Mouse (Mus musculus): Measurements from ENCODE around the gene Wdr90. TPM values are rescaled to one million over a fixed set of nuclear protein-coding genes. Genes with fewer than 3 reads are reported as not detected.

Gene Wdr90
- total RNA-seq (2014; rRNA removed) (36.2 and 44.3 TPM in 2 replicates), polyA plus RNA-seq (2015; fragmentation: Nextera tagmentation; extraction: Ambion mirVana) (14.2 and 15.0 TPM in 2 replicates)

DNA sequence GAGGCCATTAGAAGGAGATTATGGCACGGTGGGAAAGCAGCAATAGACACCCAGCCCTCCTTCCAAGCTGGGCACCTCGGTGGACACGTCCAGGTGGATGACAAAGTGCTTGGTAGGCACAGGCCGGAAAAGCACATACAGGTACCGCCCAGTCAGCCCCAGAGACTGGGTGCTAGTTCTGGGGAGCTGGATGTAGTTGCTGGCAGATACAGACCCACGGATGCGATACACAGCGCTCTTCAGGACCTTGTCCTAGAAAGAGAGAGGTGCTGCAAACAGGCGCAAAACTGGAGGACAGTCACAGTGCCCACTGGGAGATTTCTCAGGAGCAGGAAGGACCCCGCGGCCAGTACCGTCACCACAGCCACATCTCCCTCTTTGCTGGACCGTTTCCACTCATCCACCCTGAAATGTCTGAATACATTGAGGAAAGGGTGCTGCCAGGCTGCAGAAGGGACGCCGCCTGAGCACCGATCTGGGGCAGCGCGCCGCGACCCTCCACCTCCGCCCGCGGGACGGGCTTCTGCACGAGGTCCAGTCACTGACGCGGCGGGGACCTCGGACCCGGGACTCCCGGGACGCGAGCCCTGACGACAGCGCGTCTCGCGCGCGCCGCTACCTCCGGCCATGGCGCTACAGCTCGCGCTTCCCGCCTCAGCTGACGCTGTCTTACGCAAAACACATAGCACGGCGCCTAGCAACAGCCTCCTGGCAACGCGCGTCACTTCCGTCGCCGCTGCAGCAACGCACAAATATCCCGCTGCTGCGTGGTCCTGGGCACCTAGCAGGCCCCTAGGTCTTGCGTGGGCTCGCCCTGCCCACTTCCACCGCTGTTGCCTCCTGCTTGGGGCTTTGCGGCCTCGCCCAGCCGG, at the start of gene Wdr90:
Gene Wdr90, minus strand, starts transcription at position 670 of the 872 bp plus-strand sequence.
- peak; percentile 45 for TF ChIP-seq CTCF (IDR thresholded peaks at IDR 0.05)
- peak; percentile 93 for ATAC-seq (ENCODE audit: low FRiP score)
- H3K9me3 ChIP-seq (ENCODE audit: low read length): no peaks in the 10 kb centered on the region
- H3K4me2 ChIP-seq (ENCODE audit: low read depth, low read length, poor library complexity, severe bottlenecking): peak within 1 kb of the TSS; percentile 89
- H3K4me1 ChIP-seq (ENCODE audit: insufficient read depth, low read length): peaks cover 7% of the 10 kb centered on the region; the same call in 1 of the 2 replicates
- no peaks in the 10 kb centered on the region for H3K27me3 ChIP-seq (ENCODE audit: insufficient read depth, low read length)
- H3K27ac ChIP-seq (ENCODE audit: low read depth, low read length): peak within 1 kb of the TSS; percentile 85
- H3K36me3 ChIP-seq (ENCODE audit: insufficient read depth, low read length): peaks cover 9% of the 10 kb centered on the region; the same call in 1 of the 2 replicates
- 3% methylated on average over 65 of the region's 65 CpGs for WGBS
- peak within 1 kb of the TSS; percentile 76 for H3K9ac ChIP-seq (replicated peaks; ENCODE audit: low read length, poor library complexity, severe bottlenecking)
- H3K4me3 ChIP-seq (ENCODE audit: low read depth, low read length): peak within 1 kb of the TSS; percentile 61
- peak; percentile 98 for DNase-seq (ENCODE audit: low spot score)

DNA sequence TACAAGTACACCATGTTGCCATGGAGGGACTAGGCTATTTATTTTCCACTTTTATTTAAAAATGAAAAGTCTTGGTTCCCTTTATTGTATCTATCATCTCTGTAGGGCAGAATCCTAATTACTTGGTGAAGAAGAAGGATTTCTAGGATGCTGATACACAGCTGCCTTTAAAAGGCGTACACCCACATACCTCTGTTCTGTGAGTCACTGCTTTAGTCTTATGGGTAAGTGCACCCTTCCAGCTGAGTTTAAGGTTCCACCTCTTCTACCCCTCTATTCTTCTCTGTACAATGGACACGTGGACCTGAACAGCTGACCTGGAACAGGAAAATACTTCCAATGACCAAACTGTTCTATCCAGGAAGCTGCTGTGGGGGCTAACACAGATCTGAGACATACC, 46.3 kb upstream of the Wdr90 start:
- H3K9ac ChIP-seq (replicated peaks; ENCODE audit: low read length, poor library complexity, severe bottlenecking): no peak overlapping the region
- ATAC-seq (ENCODE audit: low FRiP score) (no peak), DNase-seq (ENCODE audit: low spot score) (no peak)
- peaks cover 3% of the 10 kb centered on the region; the same call in 1 of the 2 replicates for H3K36me3 ChIP-seq (ENCODE audit: insufficient read depth, low read length)
- H3K4me1 ChIP-seq (ENCODE audit: insufficient read depth, low read length): no peaks in the 10 kb centered on the region
- no peak overlapping the region for H3K4me2 ChIP-seq (ENCODE audit: low read depth, low read length, poor library complexity, severe bottlenecking)
- no peaks in the 10 kb centered on the region for H3K9me3 ChIP-seq (ENCODE audit: low read length)
- no peak overlapping the region for H3K4me3 ChIP-seq (ENCODE audit: low read depth, low read length)
- TF ChIP-seq CTCF (IDR thresholded peaks at IDR 0.05): no peak
- H3K27me3 ChIP-seq (ENCODE audit: insufficient read depth, low read length): no peaks in the 10 kb centered on the region
- WGBS: 92% methylated on average over 2 of the region's 2 CpGs
- no peak overlapping the region for H3K27ac ChIP-seq (ENCODE audit: low read depth, low read length)

DNA sequence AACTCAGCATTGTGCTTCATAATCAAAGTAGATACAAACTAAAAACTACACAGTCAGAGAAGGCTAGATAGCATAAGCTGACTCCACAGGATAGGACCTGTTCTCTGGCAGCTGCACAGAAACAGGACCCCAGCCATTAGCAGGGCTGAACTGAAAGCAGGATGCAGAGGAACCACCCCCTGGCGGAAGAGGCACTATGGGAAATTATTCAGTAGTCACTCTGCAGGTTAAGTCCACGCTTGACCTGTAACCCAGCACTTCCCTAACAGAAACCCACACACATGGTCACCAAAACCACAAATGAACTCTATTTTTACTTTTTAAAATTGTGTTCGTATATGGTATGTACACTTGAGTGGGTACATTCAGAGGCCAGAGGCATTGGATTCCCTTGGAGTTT, 41.8 kb upstream of the Wdr90 start:
- 91% methylated on average over 3 of the region's 3 CpGs for WGBS

DNA sequence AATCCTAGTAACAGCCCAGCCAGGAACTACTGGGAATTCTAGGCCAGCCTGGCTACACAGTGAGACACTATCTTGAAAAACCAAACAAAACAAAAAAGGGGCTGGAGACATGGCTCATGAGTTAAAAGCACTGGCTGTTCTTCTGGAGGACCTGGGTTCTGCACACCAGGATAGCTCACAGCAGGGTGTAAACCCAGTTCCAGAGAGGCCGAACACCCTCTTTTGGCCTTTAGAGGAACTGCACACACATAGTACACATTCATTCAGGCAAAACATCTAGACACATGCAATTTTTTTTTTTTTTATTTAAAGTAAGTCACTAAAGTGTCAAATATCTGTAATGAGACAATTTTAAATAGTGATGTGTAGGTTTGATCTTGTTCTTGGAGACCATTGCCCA, 38.9 kb upstream of the Wdr90 start:
- TF ChIP-seq CTCF (IDR thresholded peaks at IDR 0.05): peak; percentile 10; the same call in 1 of the 2 replicates

More for the DNA sequence above, 41.8 kb upstream of the Wdr90 start:
- peaks cover 3% of the 10 kb centered on the region; the same call in 1 of the 2 replicates for H3K36me3 ChIP-seq (ENCODE audit: insufficient read depth, low read length)
- no peaks in the 10 kb centered on the region for H3K4me1 ChIP-seq (ENCODE audit: insufficient read depth, low read length)
- ATAC-seq (ENCODE audit: low FRiP score) (no peak), DNase-seq (ENCODE audit: low spot score) (no peak)
- H3K4me3 ChIP-seq (ENCODE audit: low read depth, low read length): no peak overlapping the region
- no peak overlapping the region for H3K27ac ChIP-seq (ENCODE audit: low read depth, low read length)
- H3K4me2 ChIP-seq (ENCODE audit: low read depth, low read length, poor library complexity, severe bottlenecking): no peak overlapping the region
- no peaks in the 10 kb centered on the region for H3K9me3 ChIP-seq (ENCODE audit: low read length)
- H3K27me3 ChIP-seq (ENCODE audit: insufficient read depth, low read length): no peaks in the 10 kb centered on the region
- TF ChIP-seq CTCF (IDR thresholded peaks at IDR 0.05): no peak
- no peak overlapping the region for H3K9ac ChIP-seq (replicated peaks; ENCODE audit: low read length, poor library complexity, severe bottlenecking)

DNA sequence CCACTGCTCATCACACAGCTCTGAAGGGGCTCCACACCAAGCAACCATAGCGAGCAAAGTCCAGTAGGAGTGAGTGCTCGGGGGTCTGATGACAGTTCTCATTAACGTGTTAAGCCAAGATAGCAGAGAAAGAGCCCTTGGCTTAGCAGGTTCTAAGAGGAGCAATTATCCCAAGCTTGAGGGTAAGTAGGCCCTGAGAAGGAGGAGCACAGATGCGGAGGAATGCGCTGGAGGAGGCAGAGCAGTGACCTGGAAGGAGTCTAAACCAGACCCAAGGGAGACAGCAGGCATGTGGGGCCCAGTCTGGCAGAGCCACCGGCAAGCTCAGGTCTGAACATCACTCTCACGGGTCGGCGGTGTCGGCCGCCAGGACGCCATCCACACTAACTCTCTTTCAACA, 34.6 kb upstream of the Wdr90 start:
- no peak overlapping the region for H3K27ac ChIP-seq (ENCODE audit: low read depth, low read length)
- DNase-seq (ENCODE audit: low spot score): no peak
- whole genome bisulfite sequencing: 55% methylated on average over 12 of the region's 12 CpGs

More for the DNA sequence above, 38.9 kb upstream of the Wdr90 start:
- Histone ChIP-seq H3K36me3 (ENCODE audit: insufficient read depth, low read length) (no peaks in the 10 kb centered on the region), H3K27ac (ENCODE audit: low read depth, low read length) (no peak overlapping the region), H3K4me1 (ENCODE audit: insufficient read depth, low read length) (no peaks in the 10 kb centered on the region), H3K9ac (replicated peaks; ENCODE audit: low read length, poor library complexity, severe bottlenecking) (no peak overlapping the region), H3K4me3 (ENCODE audit: low read depth, low read length) (no peak overlapping the region), H3K9me3 (ENCODE audit: low read length) (no peaks in the 10 kb centered on the region), H3K27me3 (ENCODE audit: insufficient read depth, low read length) (no peaks in the 10 kb centered on the region), H3K4me2 (ENCODE audit: low read depth, low read length, poor library complexity, severe bottlenecking) (no peak overlapping the region)
- no peak for ATAC-seq (ENCODE audit: low FRiP score)
- DNase-seq (ENCODE audit: low spot score): no peak
- 96% methylated on average over 1 of the region's 1 CpGs for WGBS

DNA sequence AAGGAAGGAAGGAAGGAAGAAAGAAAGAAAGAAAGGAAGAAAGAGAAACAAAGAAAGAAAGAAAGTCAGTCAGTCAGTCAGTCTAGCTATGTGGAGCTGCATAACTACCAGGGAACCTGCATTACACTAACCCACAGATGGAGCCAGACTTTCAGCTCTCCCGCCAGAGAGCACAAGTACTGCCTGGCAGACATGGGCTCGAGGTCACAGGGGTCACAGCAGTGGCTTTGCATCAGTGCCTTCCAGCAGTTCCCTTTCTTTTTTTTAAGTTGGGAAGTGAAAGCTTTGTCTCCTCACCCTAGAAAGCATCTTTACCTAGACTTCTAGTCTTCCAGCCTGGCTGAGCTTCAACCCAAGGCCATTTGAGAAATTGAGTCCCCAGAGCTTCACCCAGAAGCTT, 34.1 kb upstream of the Wdr90 start:
- H3K27me3 ChIP-seq (ENCODE audit: insufficient read depth, low read length): no peaks in the 10 kb centered on the region
- no peak overlapping the region for H3K27ac ChIP-seq (ENCODE audit: low read depth, low read length)

More for the DNA sequence above, 34.6 kb upstream of the Wdr90 start:
- Histone ChIP-seq H3K4me1 (ENCODE audit: insufficient read depth, low read length) (no peaks in the 10 kb centered on the region), H3K9me3 (ENCODE audit: low read length) (no peaks in the 10 kb centered on the region), H3K4me2 (ENCODE audit: low read depth, low read length, poor library complexity, severe bottlenecking) (no peak overlapping the region), H3K9ac (replicated peaks; ENCODE audit: low read length, poor library complexity, severe bottlenecking) (no peak overlapping the region), H3K4me3 (ENCODE audit: low read depth, low read length) (no peak overlapping the region), H3K27me3 (ENCODE audit: insufficient read depth, low read length) (no peaks in the 10 kb centered on the region), H3K36me3 (ENCODE audit: insufficient read depth, low read length) (no peaks in the 10 kb centered on the region)
- no peak for TF ChIP-seq CTCF (IDR thresholded peaks at IDR 0.05)
- no peak for ATAC-seq (ENCODE audit: low FRiP score)

More for the DNA sequence above, 34.1 kb upstream of the Wdr90 start:
- Histone ChIP-seq H3K36me3 (ENCODE audit: insufficient read depth, low read length) (no peaks in the 10 kb centered on the region), H3K9ac (replicated peaks; ENCODE audit: low read length, poor library complexity, severe bottlenecking) (no peak overlapping the region), H3K4me3 (ENCODE audit: low read depth, low read length) (no peak overlapping the region), H3K9me3 (ENCODE audit: low read length) (no peaks in the 10 kb centered on the region), H3K4me2 (ENCODE audit: low read depth, low read length, poor library complexity, severe bottlenecking) (no peak overlapping the region), H3K4me1 (ENCODE audit: insufficient read depth, low read length) (no peaks in the 10 kb centered on the region)
- no peak for DNase-seq (ENCODE audit: low spot score)
- no peak for ATAC-seq (ENCODE audit: low FRiP score)
- TF ChIP-seq CTCF (IDR thresholded peaks at IDR 0.05): no peak
- 13% methylated on average over 2 of the region's 2 CpGs for WGBS
